Mouse (Mus musculus) inflammation-experienced regulatory T-cells, adult 6 months (primary cell): Measurements from ENCODE around the gene Skp2. TPM values are rescaled to one million over a fixed set of nuclear protein-coding genes. Genes with fewer than 3 reads are reported as not detected.
A peak's percentile ranks its signal among the peaks of the same experiment; 100 is the strongest.

ENCODE experiments used
- ATAC-seq: one replicate; pipeline ENCODE4 v1.8.0; 2017
- polyA plus RNA-seq, 3 experiments: library from polyadenylated mRNA; unstranded; fragments of 100-300 nt; shearing (Covaris generic); gene quantifications; one replicate each; pipeline ENCODE4 v1.2.1; 2017

Gene Skp2
- polyA plus RNA-seq, 3 experiments from 2014 or later, result 3.9 to 9.8 (median 6.3) TPM

GRCm38 (mm10) chr15:9074139-9074538, 81.1 kb downstream of the Skp2 start:
- ATAC-seq, result no peak

GRCm38 (mm10) chr15:9073684-9074083, 81.5 kb downstream of the Skp2 start:
- ATAC-seq, result no peak

GRCm38 (mm10) chr15:9073067-9073608, 82.1 kb downstream of the Skp2 start:
- no peak for ATAC-seq

- peak; percentile 11 for ATAC-seq
These were observed 82.6 kb downstream of the Skp2 start for GRCm38 (mm10) chr15:9072630-9073029.

- ATAC-seq, result peak; percentile 26
These were observed 83.4 kb downstream of the Skp2 start for GRCm38 (mm10) chr15:9071556-9072544.

GRCm38 (mm10) chr15:9070912-9071555, 84.2 kb downstream of the Skp2 start, which contains the start of gene Nadk2:
TSS of gene Nadk2 (plus strand) at chr15:9071260.
- peak; percentile 92 for ATAC-seq

- ATAC-seq, result no peak
These were observed 84.9 kb downstream of the Skp2 start for GRCm38 (mm10) chr15:9070353-9070752.

GRCm38 (mm10) chr15:9068881-9069280, 86.3 kb downstream of the Skp2 start:
- ATAC-seq, result no peak

Other genes starting within 250 kb of the Skp2 start
- under 1 TPM in 2 of 3 experiments, not detected in 1; 0.13 to 0.26 TPM for gene Ranbp3l, start 187.5 kb downstream of the Skp2 start, polyA plus RNA-seq
- 1 to 10 TPM; 6.5 to 8.7 (median 8.4) TPM for gene Nadk2, start 84.2 kb downstream of the Skp2 start, polyA plus RNA-seq
- gene Lmbrd2, start 14.9 kb downstream of the Skp2 start, polyA plus RNA-seq, result 1 to 10 TPM; 2.8 to 5.0 (median 3.8) TPM
- gene Ugt3a1, start 121.5 kb upstream of the Skp2 start, polyA plus RNA-seq, result not detected
- gene Ugt3a2, start 180.1 kb upstream of the Skp2 start, polyA plus RNA-seq, result under 1 TPM in 1 of 3 experiments, not detected in 2; 0.24 TPM